8 mouse cellular contexts compared by ENCODE assay signal in genomic region chr1:36588476-36589450, GRCm38 (mm10). TPM values are rescaled to one million over a fixed set of nuclear protein-coding genes. Genes with fewer than 3 reads are reported as not detected.
DNase-seq lines count a peak whose midpoint lies in the region; ATAC-seq and TF ChIP-seq lines count a peak whose summit lies in the region.

No protein-coding gene starts in this region.

- H3K36me3 ChIP-seq in heart, embryonic 10.5 days, result no peaks in the 10 kb centered on the region
- H3K36me3 ChIP-seq in kidney, postnatal 0 days (ENCODE audit: insufficient read depth, low read length), result no peaks in the 10 kb centered on the region
- no peaks in the 10 kb centered on the region for H3K36me3 ChIP-seq in small intestine, adult 2 months (ENCODE audit: control insufficient read depth, insufficient read depth, low read length)

- TF ChIP-seq POLR2A in small intestine, adult 2 months (IDR thresholded peaks at IDR 0.05; ENCODE audit: low read depth, low read length), result no peak

- intact Hi-C loops in left cerebral cortex, postnatal 14 days (cut with DNase I), result no loop called here

- peak; percentile 70 for ATAC-seq in kidney, postnatal 0 days (replicated peaks; ENCODE audit: low FRiP score, low read depth)

- 0 out of 2 replicates have a peak overlapping the region, but pooled peaks have one; percentile 19 for H3K9ac ChIP-seq in kidney, postnatal 0 days (ENCODE audit: low read depth, low read length)

- H3K4me3 ChIP-seq in heart, embryonic 10.5 days, result no peak overlapping the region
- H3K4me3 ChIP-seq in kidney, postnatal 0 days (replicated peaks; ENCODE audit: low read depth, low read length), result no peak overlapping the region
- no peak overlapping the region for H3K4me3 ChIP-seq in small intestine, adult 2 months (ENCODE audit: low read depth, low read length)

- no peaks in the 10 kb centered on the region for H3K27me3 ChIP-seq in heart, embryonic 10.5 days (ENCODE audit: insufficient read depth, poor library complexity, severe bottlenecking)
- H3K27me3 ChIP-seq in kidney, postnatal 0 days (ENCODE audit: insufficient read depth, low read length), result no peaks in the 10 kb centered on the region
- H3K27me3 ChIP-seq in small intestine, adult 2 months (ENCODE audit: control insufficient read depth, insufficient read depth, low read length), result no peaks in the 10 kb centered on the region

- no peaks in the 10 kb centered on the region for H3K9me3 ChIP-seq in heart, embryonic 10.5 days
- no peaks in the 10 kb centered on the region for H3K9me3 ChIP-seq in kidney, postnatal 0 days (replicated peaks; ENCODE audit: low read length)

- no peak for TF ChIP-seq CTCF in kidney, postnatal 0 days (IDR thresholded peaks at IDR 0.05; ENCODE audit: low read depth)
- TF ChIP-seq CTCF in small intestine, adult 2 months (IDR thresholded peaks at IDR 0.05; ENCODE audit: extremely low read depth, insufficient read length, insufficient replicate concordance, low read depth, low read length), result no peak

- H3K27ac ChIP-seq in heart, embryonic 10.5 days, result peak overlapping the region; percentile 60
- H3K27ac ChIP-seq in kidney, postnatal 0 days, result peak overlapping the region; percentile 72
- peak overlapping the region; percentile 81 for H3K27ac ChIP-seq in small intestine, adult 2 months (ENCODE audit: insufficient read depth, low read depth, low read length)

- DNase-seq in cerebellum, postnatal 10 days, result peak; percentile 54 to 55
- no peak for DNase-seq in cerebellum, postnatal 4 days (ENCODE audit: low spot score in 2 of 2)
- DNase-seq in embryo, embryonic 10 days (ENCODE audit: low spot score), result peak; percentile 64
- no peak for DNase-seq in heart, embryonic 10.5 days (ENCODE audit: low spot score)
- peak; percentile 65 for DNase-seq in kidney, postnatal 0 days (ENCODE audit: low spot score)
- no peak for DNase-seq in left cerebral cortex, postnatal 14 days (ENCODE audit: low spot score in 2 of 2)
- DNase-seq in B cell, adult 2 months, result no peak

- H3K4me2 ChIP-seq in kidney, postnatal 0 days (ENCODE audit: low read length), result no peak overlapping the region; the same call in 1 of the 2 replicates

- peaks cover 84% of the 10 kb centered on the region for H3K4me1 ChIP-seq in heart, embryonic 10.5 days
- H3K4me1 ChIP-seq in kidney, postnatal 0 days (replicated peaks; ENCODE audit: insufficient read depth, low read length), result peaks cover 19% of the 10 kb centered on the region
- H3K4me1 ChIP-seq in small intestine, adult 2 months (ENCODE audit: control insufficient read depth, insufficient read depth, insufficient read length, low read length), result peaks cover 13% of the 10 kb centered on the region

- 70% methylated on average over 13 of the region's 13 CpGs for WGBS in heart, embryonic 10.5 days
- 45% methylated on average over 13 of the region's 13 CpGs for WGBS in kidney, postnatal 0 days
- WGBS in small intestine, adult 2 months, result 75% methylated on average over 13 of the region's 13 CpGs

RNA-seq across cellular contexts. Expression of gene Sema4c, which starts 30.6 kb away (rescaled TPM):
- polyA plus RNA-seq in heart, embryonic 10.5 days (2016; fragmentation: Nextera tagmentation; extraction: Ambion mirVana), result 12.2 and 15.2 TPM in 2 replicates
- 13.5 and 14.7 TPM in 2 replicates for polyA plus RNA-seq in kidney, postnatal 0 days (2015; fragmentation: Nextera tagmentation; extraction: Ambion mirVana)
- 3.4 and 6.0 TPM in 2 replicates for polyA plus RNA-seq in small intestine, adult 2 months (2012; rRNA removed)
- total RNA-seq in left cerebral cortex, postnatal 14 days (2021), result 10 to 100 TPM; 16.2 to 20.2 TPM

RNA-seq across cellular contexts. Expression of gene Ankrd39, which starts 41.5 kb away (rescaled TPM):
- polyA plus RNA-seq in heart, embryonic 10.5 days (2016; fragmentation: Nextera tagmentation; extraction: Ambion mirVana), result 23.9 and 24.5 TPM in 2 replicates
- 22.0 and 24.6 TPM in 2 replicates for polyA plus RNA-seq in kidney, postnatal 0 days (2015; fragmentation: Nextera tagmentation; extraction: Ambion mirVana)
- polyA plus RNA-seq in small intestine, adult 2 months (2012; rRNA removed), result 10.3 and 13.5 TPM in 2 replicates
- total RNA-seq in left cerebral cortex, postnatal 14 days (2021), result 10 to 100 TPM; 13.9 to 18.7 TPM

RNA-seq across cellular contexts. Expression of gene Gm42417, which starts 49.5 kb away (rescaled TPM):
- 0.20 and 1.0 TPM in 2 replicates for polyA plus RNA-seq in heart, embryonic 10.5 days (2016; fragmentation: Nextera tagmentation; extraction: Ambion mirVana)
- not detected in 2 replicates for polyA plus RNA-seq in kidney, postnatal 0 days (2015; fragmentation: Nextera tagmentation; extraction: Ambion mirVana)
- not detected in 2 replicates for polyA plus RNA-seq in small intestine, adult 2 months (2012; rRNA removed)
- not detected for total RNA-seq in left cerebral cortex, postnatal 14 days (2021)

RNA-seq across cellular contexts. Expression of gene Ankrd23, which starts 52.1 kb away (rescaled TPM):
- polyA plus RNA-seq in heart, embryonic 10.5 days (2016; fragmentation: Nextera tagmentation; extraction: Ambion mirVana), result 16.7 and 19.0 TPM in 2 replicates
- 8.7 and 10.9 TPM in 2 replicates for polyA plus RNA-seq in kidney, postnatal 0 days (2015; fragmentation: Nextera tagmentation; extraction: Ambion mirVana)
- 5.2 and 5.8 TPM in 2 replicates for polyA plus RNA-seq in small intestine, adult 2 months (2012; rRNA removed)
- 1 to 10 TPM; 5.2 to 6.4 TPM for total RNA-seq in left cerebral cortex, postnatal 14 days (2021)

Comparison
In these comparisons a context has a peak if more than half of its experiments do, and no peak if none do; other contexts are left out.
1. DNase-seq: peak in cerebellum, postnatal 10 days (2 of 2), embryo, embryonic 10 days (single experiment) and kidney, postnatal 0 days (single experiment); none in cerebellum, postnatal 4 days (0 of 2), heart, embryonic 10.5 days (single experiment), left cerebral cortex, postnatal 14 days (0 of 2) and B cell, adult 2 months (0 of 2).
2. Peak in every context shown above with its lines, with median percentiles within 50 percentile points of each other: H3K27ac ChIP-seq.